Mouse (Mus musculus) forebrain, embryonic 15.5 days (tissue): ENCODE data around the gene Hdgfl3. TPM values are rescaled to one million over a fixed set of nuclear protein-coding genes. Genes with fewer than 3 reads are reported as not detected.

Experiments used
- ATAC-seq: fragments of 200-750 bp; cut with Nextera tagmentation; replicated peaks from 2 replicates; pipeline ENCODE4 v1.8.0; 2017; ENCODE audit warnings: mild to moderate bottlenecking, moderate TSS enrichment, moderate library complexity
- H3K27ac ChIP-seq: fragments of 300-500 bp; sonication (generic); replicated peaks from 2 replicates; pipeline ENCODE4 v1.5.1; 2015; ENCODE audit warnings: mild to moderate bottlenecking, inconsistent platforms
- H3K27me3 ChIP-seq: fragments of 300-500 bp; sonication (generic); 2 replicates; pipeline ENCODE4 v1.6.1; 2015; ENCODE audit warnings: inconsistent platforms
- H3K36me3 ChIP-seq: fragments of 300-500 bp; sonication (generic); 2 replicates; pipeline ENCODE4 v1.6.1; 2015; ENCODE audit warnings: mild to moderate bottlenecking, inconsistent platforms
- H3K4me1 ChIP-seq: fragments of 300-500 bp; sonication (generic); 2 replicates; pipeline ENCODE4 v1.6.1; 2015; ENCODE audit warnings: inconsistent platforms
- H3K4me2 ChIP-seq: fragments of 300-500 bp; sonication (generic); replicated peaks from 2 replicates; pipeline ENCODE4 v1.6.1; 2015; ENCODE audit warnings: mild to moderate bottlenecking, inconsistent platforms
- H3K4me3 ChIP-seq: fragments of 300-500 bp; sonication (generic); 2 replicates; pipeline ENCODE4 v1.5.1; 2015; ENCODE audit warnings: mild to moderate bottlenecking, inconsistent platforms
- H3K9ac ChIP-seq: fragments of 300-500 bp; sonication (generic); replicated peaks from 2 replicates; pipeline ENCODE4 v1.6.1; 2015; ENCODE audit warnings: mild to moderate bottlenecking, inconsistent platforms
- H3K9me3 ChIP-seq: fragments of 300-500 bp; sonication (generic); 2 replicates; pipeline ENCODE4 v1.6.1; 2016; ENCODE audit warnings: inconsistent platforms
- WGBS: fragments of 180-500 bp; shearing (Covaris S2); methylation state at CpG from one replicate; pipeline ENCODE4 v1.1.7; 2015; ENCODE audit warnings: mixed read lengths; 5-methylcytosine and 5-hydroxymethylcytosine counted together
- polyA plus RNA-seq: library from polyadenylated mRNA; unstranded; fragments of >200 nt; fragmentation: Nextera tagmentation; extraction: Ambion mirVana; gene quantifications from 2 replicates; pipeline ENCODE4 v1.2.1, GENCODE M21; 2015

The Hdgfl3 gene
- polyA plus RNA-seq, 1 experiment from 2014 or later, result 60.7 TPM

DNA sequence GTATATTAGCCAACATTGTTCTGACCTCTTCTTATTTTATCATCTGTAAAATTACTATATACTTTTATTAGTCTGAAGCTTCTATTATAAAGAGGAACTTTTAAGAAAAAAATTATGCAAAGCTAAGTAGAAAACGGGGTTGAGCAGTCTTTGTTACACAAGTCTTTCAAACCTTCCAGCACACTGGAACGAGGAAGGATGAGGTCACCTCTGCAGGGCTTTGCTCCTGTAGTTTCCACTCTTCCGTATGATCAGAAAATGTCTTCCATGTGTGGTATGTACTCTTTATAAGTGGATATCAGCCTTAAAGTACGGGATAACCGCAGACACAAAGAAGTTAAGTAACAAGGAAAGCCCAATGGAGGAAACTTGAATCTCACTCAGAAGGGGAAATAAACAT lies 98.8 kb downstream of the Hdgfl3 start:
- H3K36me3 ChIP-seq, result no peaks in the 10 kb centered on the region
- H3K4me1 ChIP-seq, result peaks cover 2% of the 10 kb centered on the region
- H3K9ac ChIP-seq, result no peak overlapping the region
- no peak overlapping the region for H3K4me3 ChIP-seq
- WGBS, result 84% methylated on average over 5 of the region's 5 CpGs
- H3K9me3 ChIP-seq, result no peaks in the 10 kb centered on the region
- H3K4me2 ChIP-seq, result no peak overlapping the region
- no peak overlapping the region for H3K27ac ChIP-seq
- H3K27me3 ChIP-seq, result no peaks in the 10 kb centered on the region
- no peak for ATAC-seq

DNA sequence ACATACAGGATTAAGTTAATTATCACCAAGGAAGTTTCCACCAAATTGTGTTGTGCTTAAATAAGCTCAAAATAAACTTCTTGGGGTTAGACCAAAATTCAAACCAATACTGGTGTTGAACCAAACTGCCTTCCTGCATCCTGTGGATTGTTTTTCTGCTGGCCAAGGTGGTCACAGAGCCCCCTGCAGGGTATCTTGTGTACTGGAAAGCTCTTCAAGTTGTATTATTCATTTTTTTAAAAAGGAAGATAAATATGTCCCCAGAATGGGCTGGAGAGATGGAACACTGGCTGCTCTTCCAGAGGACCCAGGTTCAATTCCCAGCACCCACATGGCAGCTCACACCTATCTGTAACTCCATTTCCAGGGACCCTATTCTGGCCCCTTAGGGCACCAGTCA lies 99.4 kb downstream of the Hdgfl3 start:
- ATAC-seq, result no peak
- no peaks in the 10 kb centered on the region for H3K36me3 ChIP-seq
- H3K27ac ChIP-seq, result no peak overlapping the region
- H3K4me1 ChIP-seq, result peaks cover 3% of the 10 kb centered on the region
- no peak overlapping the region for H3K4me2 ChIP-seq
- no peaks in the 10 kb centered on the region for H3K27me3 ChIP-seq
- no peak overlapping the region for H3K9ac ChIP-seq
- H3K4me3 ChIP-seq, result no peak overlapping the region
- H3K9me3 ChIP-seq, result no peaks in the 10 kb centered on the region

Other genes starting within 250 kb of the Hdgfl3 start
- gene Homer2, start 226.9 kb downstream of the Hdgfl3 start, polyA plus RNA-seq, result 25.0 and 25.9 TPM in 2 replicates
- 157 and 166 TPM in 2 replicates for gene Ramac, start 171.5 kb downstream of the Hdgfl3 start, polyA plus RNA-seq
- gene 3110040N11Rik, start 145.0 kb downstream of the Hdgfl3 start, polyA plus RNA-seq, result 51.6 and 52.2 TPM in 2 replicates
- 96.3 and 108 TPM in 2 replicates for gene Btbd1, start 105.0 kb downstream of the Hdgfl3 start, polyA plus RNA-seq
- not detected in 2 replicates for gene Gm10160, start 78.7 kb downstream of the Hdgfl3 start, polyA plus RNA-seq
- 7.1 and 7.6 TPM in 2 replicates for gene Tm6sf1, start 75.5 kb downstream of the Hdgfl3 start, polyA plus RNA-seq
- 0.04 and 0.05 TPM in 2 replicates for gene Bnc1, start 57.8 kb upstream of the Hdgfl3 start, polyA plus RNA-seq
- gene Sh3gl3, start 239.4 kb upstream of the Hdgfl3 start, polyA plus RNA-seq, result 49.9 and 55.5 TPM in 2 replicates